11 mouse cellular contexts compared by ENCODE assay signal in the genomic region with DNA sequence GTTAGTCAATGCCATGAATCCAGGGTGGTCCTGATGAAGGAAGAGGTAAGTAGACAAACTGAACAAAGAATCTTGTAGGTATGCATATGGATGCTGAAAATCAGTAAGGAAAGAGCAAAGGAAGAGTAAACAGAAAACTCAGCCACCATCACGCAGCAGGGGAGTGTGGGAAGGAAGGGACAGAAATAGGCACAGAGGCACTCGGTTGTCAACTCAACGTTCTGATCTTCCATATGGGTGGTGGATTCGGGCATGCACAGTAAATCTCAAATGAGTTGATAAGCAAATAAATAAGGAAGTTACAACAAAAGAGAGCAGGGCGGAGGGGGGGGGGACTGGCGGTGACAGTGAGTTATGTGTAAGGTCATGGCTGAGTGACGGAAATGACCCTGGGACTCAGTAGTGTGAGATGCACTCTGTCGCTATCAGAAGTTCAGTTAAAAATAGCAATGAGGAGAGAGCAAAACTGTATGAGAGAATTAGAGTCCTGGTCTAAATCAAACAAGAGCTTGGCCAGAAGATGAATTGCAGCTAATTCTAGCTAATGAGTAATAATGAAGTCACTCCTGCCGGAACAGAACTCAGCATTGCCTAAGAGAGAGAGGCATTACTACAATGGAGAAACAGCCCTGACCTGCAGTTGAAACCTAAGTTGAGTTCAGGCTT. TPM values are rescaled to one million over a fixed set of nuclear protein-coding genes. Genes with fewer than 3 reads are reported as not detected.
A peak's percentile ranks its signal among the peaks of the same experiment; 100 is the strongest.
DNase-seq lines count a peak whose midpoint lies in the region; ATAC-seq and TF ChIP-seq lines count a peak whose summit lies in the region.
"Had no signal": no experiment of that assay in that cellular context is flagged by ENCODE, and none has a peak within 500 bp of the region (broad histone marks: within the 10 kb centered on the region; RNA-seq: fewer than 3 reads in every experiment).

No protein-coding gene starts in this region.

- 10% methylated on average over 9 of the region's 9 CpGs for WGBS in liver, adult 2 months
- whole genome bisulfite sequencing in liver, embryonic 11.5 days = 52% methylated on average over 9 of the region's 9 CpGs

- DNase-seq in frontal cortex, postnatal 14 days (ENCODE audit: low spot score in 2 of 2) = no peak
- peak; percentile 95 for DNase-seq in liver, adult 2 months (ENCODE audit: extremely low read depth, low read depth, low spot score)
- DNase-seq in liver, embryonic 11.5 days (ENCODE audit: low spot score) = no peak
- DNase-seq in Muller cell, postnatal 12 days (ENCODE audit: inconsistent ontology term) = peak; percentile 46
- peak; percentile 38 to 54 for DNase-seq in layer of hippocampus, adult 2 months (ENCODE audit: low spot score in 2 of 2)
- no peak for DNase-seq in c-Kit-positive CD71-positive TER-119-positive erythroid progenitor cells, embryonic 14.5 days (ENCODE audit: low spot score)
- no peak for DNase-seq in urinary bladder, postnatal 14 days (ENCODE audit: low spot score)

- H3K36me3 ChIP-seq in liver, adult 2 months (ENCODE audit: control insufficient read depth, insufficient read depth, low read length) = no peaks in the 10 kb centered on the region
- H3K36me3 ChIP-seq in liver, embryonic 11.5 days (ENCODE audit: control insufficient read depth, insufficient read depth, low read length) = no peaks in the 10 kb centered on the region
- H3K36me3 ChIP-seq: hindbrain, embryonic 15.5 days; lung, embryonic 15.5 days had no signal

- peak; percentile 80; the same call in 1 of the 2 replicates for ATAC-seq in frontal cortex, adult (ENCODE audit: low TSS enrichment)
- no peak for ATAC-seq in liver, embryonic 11.5 days (replicated peaks; ENCODE audit: low FRiP score)

- TF ChIP-seq CTCF in liver, adult 2 months (IDR thresholded peaks at IDR 0.05; ENCODE audit: low read depth, low read length) = no peak
- 0 out of 2 replicates have a peak, but pooled peaks have one; percentile 11 for TF ChIP-seq CTCF in layer of hippocampus, adult 2 months (conservative IDR thresholded peaks at IDR 0.05)

- no peak overlapping the region for H3K4me2 ChIP-seq in liver, embryonic 11.5 days
- H3K4me2 ChIP-seq: hindbrain, embryonic 15.5 days; lung, embryonic 15.5 days had no signal

- no peaks in the 10 kb centered on the region for H3K79me2 ChIP-seq in liver, adult 2 months (ENCODE audit: control insufficient read depth, insufficient read depth, low read length)

- no peak for TF ChIP-seq POLR2A in liver, adult 2 months (IDR thresholded peaks at IDR 0.05; ENCODE audit: extremely low read depth, insufficient read depth, low read length)

- H3K4me1 ChIP-seq in liver, adult 2 months (ENCODE audit: control insufficient read depth, insufficient read depth, low read length) = peaks cover 13% of the 10 kb centered on the region
- no peaks in the 10 kb centered on the region; the same call in 1 of the 2 replicates for H3K4me1 ChIP-seq in liver, embryonic 11.5 days (replicated peaks; ENCODE audit: control insufficient read depth, insufficient read depth, low read length)

- H3K27me3 ChIP-seq in liver, adult 2 months (ENCODE audit: control insufficient read depth, insufficient read depth, low read length) = no peaks in the 10 kb centered on the region
- H3K27me3 ChIP-seq in liver, embryonic 11.5 days (replicated peaks; ENCODE audit: control insufficient read depth, insufficient read depth, low read length) = peaks cover 4% of the 10 kb centered on the region
- H3K27me3 ChIP-seq: hindbrain, embryonic 15.5 days had no signal

- no peaks in the 10 kb centered on the region for H3K9me3 ChIP-seq in liver, embryonic 11.5 days (ENCODE audit: control insufficient read depth, low read length)
- H3K9me3 ChIP-seq: hindbrain, embryonic 15.5 days; lung, embryonic 15.5 days had no signal

- H3K9ac ChIP-seq in liver, adult 2 months (ENCODE audit: low read depth, low read length) = no peak overlapping the region
- H3K9ac ChIP-seq in liver, embryonic 11.5 days (ENCODE audit: low read depth, low read length) = no peak overlapping the region
- H3K9ac ChIP-seq: hindbrain, embryonic 15.5 days; lung, embryonic 15.5 days had no signal

- no peak overlapping the region for H3K27ac ChIP-seq in liver, adult 2 months (replicated peaks; ENCODE audit: insufficient read depth, low read depth, low read length)
- H3K27ac ChIP-seq in liver, embryonic 11.5 days (ENCODE audit: low read depth, low read length) = no peak overlapping the region
- peak overlapping the region; percentile 82 for H3K27ac ChIP-seq in layer of hippocampus, adult 2 months
- H3K27ac ChIP-seq: hindbrain, embryonic 15.5 days; lung, embryonic 15.5 days had no signal

- H3K4me3 ChIP-seq in liver, adult 2 months (ENCODE audit: insufficient read depth, low read depth, low read length) = no peak overlapping the region
- no peak overlapping the region for H3K4me3 ChIP-seq in liver, embryonic 11.5 days (ENCODE audit: low read depth, low read length)
- H3K4me3 ChIP-seq in layer of hippocampus, adult 2 months = no peak overlapping the region
- H3K4me3 ChIP-seq: erythroblast, embryonic 14.5 days; hindbrain, embryonic 15.5 days; lung, embryonic 15.5 days had no signal

RNA-seq across cellular contexts. Expression of a gene that starts 60.0 kb away (rescaled TPM):
- 6.0 and 7.2 TPM in 2 replicates for total RNA-seq in liver, adult 2 months (2014; rRNA removed)
- 4.5 and 5.5 TPM in 2 replicates for polyA plus RNA-seq in liver, adult 2 months (2012; rRNA removed)
- 3.4 and 5.5 TPM in 2 replicates for polyA plus RNA-seq in liver, embryonic 11.5 days (2014; fragmentation: Nextera tagmentation; extraction: Ambion mirVana)
- 10 to 100 TPM; 17.7 to 20.2 TPM for total RNA-seq in layer of hippocampus, adult 2 months (2021)

Comparison
In these comparisons a context has a peak if more than half of its experiments do, and no peak if none do; other contexts are left out.
1. DNase-seq: peak in liver, adult 2 months (single experiment), Muller cell, postnatal 12 days (single experiment) and layer of hippocampus, adult 2 months (2 of 2); none in frontal cortex, postnatal 14 days (0 of 2), liver, embryonic 11.5 days (single experiment), c-Kit-positive CD71-positive TER-119-positive erythroid progenitor cells, embryonic 14.5 days (single experiment) and urinary bladder, postnatal 14 days (single experiment).